9 mouse cellular contexts compared by ENCODE assay signal in the genomic region with DNA sequence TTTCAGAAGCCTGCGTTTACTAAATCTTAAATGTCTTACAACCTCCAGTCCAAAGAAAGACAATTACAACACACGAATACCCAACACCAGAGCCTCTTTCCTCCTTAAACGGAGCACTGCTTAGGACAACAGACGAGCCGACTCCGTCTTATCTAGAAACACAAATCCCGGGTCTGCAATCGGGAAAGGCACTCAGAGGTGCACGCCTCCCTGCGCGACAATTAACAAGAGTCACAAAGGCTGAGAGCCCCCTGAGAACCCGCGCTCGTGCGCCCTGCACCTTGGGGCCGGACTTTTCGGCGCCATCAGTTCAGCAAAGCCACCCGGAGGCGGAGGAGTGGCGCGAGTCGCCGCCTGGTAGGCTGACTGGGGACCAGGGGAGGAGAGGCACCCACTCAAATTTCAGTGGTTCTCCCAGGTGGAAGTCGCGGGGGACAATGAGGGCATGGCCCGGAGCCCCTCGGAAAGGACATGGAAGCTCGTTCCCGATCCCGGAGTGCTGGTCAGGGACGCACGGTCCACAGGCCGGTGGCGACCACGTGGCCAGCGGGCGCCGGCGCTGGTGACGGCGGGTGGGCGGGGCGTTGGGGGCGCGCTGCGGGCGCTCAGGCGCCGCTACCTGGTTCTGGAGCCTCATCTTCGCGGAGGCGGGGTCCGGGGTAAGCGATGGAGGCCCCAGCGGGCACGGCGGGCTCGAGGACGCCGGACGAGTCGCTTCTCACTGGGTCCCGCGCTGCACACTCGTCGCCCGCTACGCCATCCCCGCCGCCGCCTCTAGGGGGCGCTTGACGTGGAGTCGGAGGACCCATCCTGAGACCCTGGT. TPM values are rescaled to one million over a fixed set of nuclear protein-coding genes. Genes with fewer than 3 reads are reported as not detected.
DNase-seq lines count a peak whose midpoint lies in the region; ATAC-seq and TF ChIP-seq lines count a peak whose summit lies in the region.
"Had no signal": no experiment of that assay in that cellular context is flagged by ENCODE, and none has a peak within 500 bp of the region (broad histone marks: within the 10 kb centered on the region; RNA-seq: fewer than 3 reads in every experiment).

A gene (minus strand): TSS at position 732 of the 823 bp plus-strand sequence.

- TF ChIP-seq CTCF in gastrocnemius, adult 2 months (IDR thresholded peaks at IDR 0.05), result peak; percentile 47
- peak; percentile 48; the same call in 1 of the 2 replicates for TF ChIP-seq CTCF in liver, adult 2 months (IDR thresholded peaks at IDR 0.05; ENCODE audit: low read depth, low read length)

- H3K79me2 ChIP-seq in liver, adult 2 months (ENCODE audit: control insufficient read depth, insufficient read depth, low read length), result no peaks in the 10 kb centered on the region

- peak; percentile 94 for ATAC-seq in embryonic facial prominence, embryonic 14.5 days (ENCODE audit: low read depth)
- peak; percentile 87 for ATAC-seq in heart, embryonic 14.5 days (ENCODE audit: insufficient number of reproducible peaks, insufficient read depth, low FRiP score, low read depth)
- ATAC-seq in neural tube, embryonic 14.5 days (ENCODE audit: low read depth), result peak; percentile 96

- no peaks in the 10 kb centered on the region for H3K36me3 ChIP-seq in embryonic facial prominence, embryonic 14.5 days (ENCODE audit: control insufficient read depth, insufficient read depth, low read length)
- H3K36me3 ChIP-seq in heart, embryonic 14.5 days (ENCODE audit: control insufficient read depth, insufficient read depth, low read length), result no peaks in the 10 kb centered on the region
- H3K36me3 ChIP-seq in liver, adult 2 months (ENCODE audit: control insufficient read depth, insufficient read depth, low read length), result no peaks in the 10 kb centered on the region
- H3K36me3 ChIP-seq in neural tube, embryonic 14.5 days (ENCODE audit: control insufficient read depth, insufficient read depth, low read length), result no peaks in the 10 kb centered on the region

- intact Hi-C loops in gastrocnemius, adult 2 months (cut with DNase I), result no loop called here

- no peaks in the 10 kb centered on the region for H3K9me3 ChIP-seq in embryonic facial prominence, embryonic 14.5 days (ENCODE audit: control insufficient read depth, low read length)
- H3K9me3 ChIP-seq in heart, embryonic 14.5 days (ENCODE audit: control insufficient read depth, low read length), result no peaks in the 10 kb centered on the region
- H3K9me3 ChIP-seq in neural tube, embryonic 14.5 days (ENCODE audit: control insufficient read depth, low read length), result no peaks in the 10 kb centered on the region

- no peaks in the 10 kb centered on the region for H3K4me1 ChIP-seq in embryonic facial prominence, embryonic 14.5 days (ENCODE audit: control insufficient read depth, insufficient read depth, low read length)
- no peaks in the 10 kb centered on the region for H3K4me1 ChIP-seq in heart, embryonic 14.5 days (ENCODE audit: control insufficient read depth in 2 of 2, insufficient read depth in 2 of 2, low read length in 2 of 2)
- no peaks in the 10 kb centered on the region; the same call in 1 of the 2 replicates for H3K4me1 ChIP-seq in liver, adult 2 months (ENCODE audit: control insufficient read depth, insufficient read depth, low read length)
- no peaks in the 10 kb centered on the region for H3K4me1 ChIP-seq in neural tube, embryonic 14.5 days (ENCODE audit: control insufficient read depth, insufficient read depth, low read length)

- H3K4me3 ChIP-seq in gastrocnemius, adult 2 months, result peak within 1 kb of the TSS; percentile 71
- peak within 1 kb of the TSS; percentile 70 for H3K4me3 ChIP-seq in embryonic facial prominence, embryonic 14.5 days (ENCODE audit: low read depth, low read length)
- peak within 1 kb of the TSS; percentile 55 to 68 for H3K4me3 ChIP-seq in heart, embryonic 14.5 days (ENCODE audit: control insufficient read depth in 1 of 2, insufficient read depth in 1 of 2, low read depth in 1 of 2, low read length in 2 of 2)
- peak within 1 kb of the TSS; percentile 56 for H3K4me3 ChIP-seq in liver, adult 2 months (ENCODE audit: insufficient read depth, low read depth, low read length)
- peak within 1 kb of the TSS; percentile 81 for H3K4me3 ChIP-seq in neural tube, embryonic 14.5 days (ENCODE audit: low read depth, low read length)
- H3K4me3 ChIP-seq: myocyte had no signal

- peak within 1 kb of the TSS; percentile 77 for H3K9ac ChIP-seq in embryonic facial prominence, embryonic 14.5 days (ENCODE audit: low read depth, low read length)
- H3K9ac ChIP-seq in heart, embryonic 14.5 days (ENCODE audit: low read length), result peak within 1 kb of the TSS; percentile 74
- H3K9ac ChIP-seq in liver, adult 2 months (ENCODE audit: low read depth, low read length), result no peak within 1 kb of the TSS
- H3K9ac ChIP-seq in neural tube, embryonic 14.5 days (replicated peaks; ENCODE audit: low read depth, low read length), result peak within 1 kb of the TSS; percentile 87

- under 1% methylated on average over 33 of the region's 75 CpGs for WGBS in embryonic facial prominence, embryonic 14.5 days
- under 1% methylated on average over 74 of the region's 75 CpGs for WGBS in heart, embryonic 14.5 days
- 1% methylated on average over 75 of the region's 75 CpGs for WGBS in liver, adult 2 months
- under 1% methylated on average over 74 of the region's 75 CpGs for WGBS in neural tube, embryonic 14.5 days

- no peaks in the 10 kb centered on the region for H3K27me3 ChIP-seq in embryonic facial prominence, embryonic 14.5 days (replicated peaks; ENCODE audit: control insufficient read depth, insufficient read depth, low read length)
- H3K27me3 ChIP-seq in heart, embryonic 14.5 days (ENCODE audit: control insufficient read depth, insufficient read depth, low read length), result no peaks in the 10 kb centered on the region
- H3K27me3 ChIP-seq in liver, adult 2 months (ENCODE audit: control insufficient read depth, insufficient read depth, low read length), result peaks cover 2% of the 10 kb centered on the region; the same call in 1 of the 2 replicates
- H3K27me3 ChIP-seq in neural tube, embryonic 14.5 days (ENCODE audit: control insufficient read depth, insufficient read depth, low read length), result no peaks in the 10 kb centered on the region; the same call in 1 of the 2 replicates

- peak within 1 kb of the TSS; percentile 89 for H3K4me2 ChIP-seq in embryonic facial prominence, embryonic 14.5 days (ENCODE audit: low read depth, low read length)
- peak within 1 kb of the TSS; percentile 70 for H3K4me2 ChIP-seq in heart, embryonic 14.5 days (ENCODE audit: low read length)
- H3K4me2 ChIP-seq in neural tube, embryonic 14.5 days (ENCODE audit: low read depth, low read length), result peak within 1 kb of the TSS; percentile 75

- TF ChIP-seq POLR2A in liver, adult 2 months (IDR thresholded peaks at IDR 0.05; ENCODE audit: extremely low read depth, insufficient read depth, low read length), result no peak

- peak; percentile 18 for DNase-seq in gastrocnemius, adult 2 months
- no peak for DNase-seq in gastrocnemius, adult 18-20 months (ENCODE audit: low spot score)
- DNase-seq in embryonic facial prominence, embryonic 14.5 days (ENCODE audit: low spot score), result peak; percentile 76
- peak; percentile 70 for DNase-seq in kidney, postnatal 10 days
- no peak for DNase-seq in liver, adult 2 months (ENCODE audit: extremely low read depth, low read depth, low spot score)
- peak; percentile 85 for DNase-seq in testis, postnatal 10 days (ENCODE audit: low spot score)

- H3K27ac ChIP-seq in gastrocnemius, adult 2 months, result no peak within 1 kb of the TSS
- H3K27ac ChIP-seq in embryonic facial prominence, embryonic 14.5 days (replicated peaks; ENCODE audit: low read depth, low read length), result peak within 1 kb of the TSS; percentile 63
- H3K27ac ChIP-seq in heart, embryonic 14.5 days (replicated peaks in 1 of 2; ENCODE audit: control insufficient read depth in 1 of 2, insufficient read depth in 1 of 2, low read depth in 2 of 2, low read length in 2 of 2), result peak within 1 kb of the TSS; percentile 79 to 81
- H3K27ac ChIP-seq in liver, adult 2 months (replicated peaks; ENCODE audit: insufficient read depth, low read depth, low read length), result no peak within 1 kb of the TSS
- peak within 1 kb of the TSS; percentile 88 for H3K27ac ChIP-seq in neural tube, embryonic 14.5 days (ENCODE audit: low read depth, low read length)

RNA-seq across cellular contexts. Expression of the gene that starts here (rescaled TPM):
- not detected for total RNA-seq in gastrocnemius, adult 2 months (2021)
- not detected for total RNA-seq in gastrocnemius, adult 18-20 months (2021)
- polyA plus RNA-seq in embryonic facial prominence, embryonic 14.5 days (2014; fragmentation: Nextera tagmentation; extraction: Ambion mirVana), result 34.2 and 41.4 TPM in 2 replicates
- polyA plus RNA-seq in heart, embryonic 14.5 days (2014; fragmentation: Nextera tagmentation; extraction: Ambion mirVana), result 3.3 and 6.1 TPM in 2 replicates
- total RNA-seq in liver, adult 2 months (2014; rRNA removed), result not detected in 2 replicates
- not detected in 2 replicates for polyA plus RNA-seq in liver, adult 2 months (2012; rRNA removed)
- polyA plus RNA-seq in neural tube, embryonic 14.5 days (2014; fragmentation: Nextera tagmentation; extraction: Ambion mirVana), result 391 and 442 TPM in 2 replicates
- polyA plus RNA-seq: myocyte had no signal

Comparison
In these comparisons a context has a peak if more than half of its experiments do, and no peak if none do; other contexts are left out.
1. Peak in DNase-seq and H3K4me3 ChIP-seq in gastrocnemius, adult 2 months; RNA of the gene not detected or under 1 TPM.
2. DNase-seq: peak in embryonic facial prominence, embryonic 14.5 days (single experiment), kidney, postnatal 10 days (single experiment) and testis, postnatal 10 days (single experiment); none in gastrocnemius, adult 18-20 months (single experiment) and liver, adult 2 months (single experiment).
3. H3K27ac ChIP-seq: peak in embryonic facial prominence, embryonic 14.5 days (single experiment), heart, embryonic 14.5 days (2 of 2) and neural tube, embryonic 14.5 days (single experiment); none in gastrocnemius, adult 2 months (single experiment) and liver, adult 2 months (single experiment).
4. Peak in every context shown above with its lines, with median percentiles within 50 percentile points of each other: H3K4me3 ChIP-seq, ATAC-seq and H3K4me2 ChIP-seq.